Mouse (Mus musculus): Measurements from ENCODE around the gene D5Ertd579e.

Gene D5Ertd579e

DNA sequence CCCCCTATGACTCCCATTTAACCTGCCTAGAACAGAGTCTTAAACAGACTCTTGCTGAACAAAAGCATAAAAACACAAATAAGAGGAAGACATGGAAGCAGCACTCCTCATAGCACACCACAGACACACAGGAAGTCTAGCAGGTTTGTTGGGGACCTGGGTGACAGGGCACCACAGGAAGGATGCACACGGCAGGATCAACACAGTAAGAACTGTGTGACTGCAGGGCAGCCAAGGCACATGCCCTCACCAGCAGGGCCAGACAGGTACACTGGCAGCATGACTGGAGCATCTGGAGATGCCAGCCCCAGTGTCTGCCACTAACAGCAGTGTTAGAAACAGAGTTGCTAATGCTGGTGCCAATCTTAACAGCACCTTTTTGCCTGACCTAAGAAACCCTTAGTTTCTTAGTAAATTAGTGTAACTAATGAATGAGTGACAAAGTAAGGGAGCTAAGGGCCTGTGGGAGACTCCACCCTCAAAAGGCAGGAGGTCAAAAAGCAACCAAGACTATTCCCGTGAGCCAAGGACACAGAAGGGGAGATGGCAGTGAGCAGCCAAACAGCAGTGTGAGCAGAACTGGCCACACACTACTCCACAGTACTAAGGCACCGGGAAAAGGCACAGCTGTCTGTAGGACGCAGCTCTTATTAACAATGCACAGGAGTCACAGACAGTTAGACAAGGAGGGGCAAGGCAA is 125.1 kb downstream of the D5Ertd579e start:
- DNase-seq (ENCODE audit: low spot score in 2 of 2): no peak

DNA sequence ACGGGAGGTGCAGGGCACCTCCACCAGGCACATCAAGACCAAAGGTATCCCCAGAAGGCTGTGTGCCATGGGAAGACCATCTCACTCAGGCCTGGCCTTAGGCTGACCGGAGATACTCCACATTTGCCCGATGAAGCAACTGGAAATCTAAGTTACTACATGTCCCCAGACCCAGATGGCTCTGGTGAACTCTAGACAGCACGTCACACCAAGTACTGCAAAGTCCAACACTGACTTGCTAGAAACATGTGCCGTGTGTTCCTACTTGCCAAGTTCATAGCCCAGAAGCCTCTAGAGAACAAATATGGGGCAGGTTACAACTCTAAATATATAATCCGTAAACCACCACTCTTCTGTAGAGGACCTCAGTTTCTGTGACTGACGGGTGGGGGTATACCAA is 125.7 kb downstream of the D5Ertd579e start:
- DNase-seq (ENCODE audit: low spot score in 2 of 2): no peak

DNA sequence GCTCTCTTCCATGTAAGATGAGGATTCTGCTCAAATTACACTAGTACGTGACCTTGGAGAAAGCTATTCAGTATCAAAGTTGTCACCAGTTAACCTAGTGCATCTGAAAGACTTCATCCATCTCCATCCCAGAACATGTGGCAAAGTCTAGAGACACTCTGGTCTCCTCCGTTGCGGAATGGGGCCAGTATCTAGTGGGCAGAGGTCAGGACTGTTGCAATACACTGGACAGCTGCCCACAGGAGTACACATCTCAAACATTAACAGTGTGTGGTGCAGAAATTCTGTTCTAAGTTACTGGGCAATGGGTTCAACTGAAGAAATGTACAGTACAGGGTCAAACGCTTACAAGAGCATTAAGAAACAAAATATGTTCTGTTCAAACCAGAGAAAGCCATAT is 127.7 kb downstream of the D5Ertd579e start:
- DNase-seq (ENCODE audit: low spot score in 2 of 2): no peak

DNA sequence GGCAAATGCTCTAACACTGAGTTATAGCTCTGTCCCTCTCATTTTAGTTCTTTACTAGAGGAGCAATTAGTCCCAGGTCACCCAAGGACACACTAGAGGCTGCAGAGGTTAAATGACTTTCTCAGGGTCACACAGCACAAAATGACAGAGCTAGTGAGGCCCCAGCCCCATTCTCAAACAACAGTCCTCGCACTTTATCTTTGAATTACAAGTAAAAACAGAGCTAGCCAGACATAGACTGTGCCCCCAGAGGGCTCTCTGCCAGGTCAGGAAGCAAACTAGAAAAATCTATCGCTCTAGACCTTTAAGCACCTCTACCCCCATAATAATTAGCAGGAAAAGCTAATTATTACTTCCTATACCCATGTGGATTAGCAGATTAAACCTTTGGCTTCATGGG is 128.2 kb downstream of the D5Ertd579e start:
- no peak for DNase-seq (ENCODE audit: low spot score in 2 of 2)

DNA sequence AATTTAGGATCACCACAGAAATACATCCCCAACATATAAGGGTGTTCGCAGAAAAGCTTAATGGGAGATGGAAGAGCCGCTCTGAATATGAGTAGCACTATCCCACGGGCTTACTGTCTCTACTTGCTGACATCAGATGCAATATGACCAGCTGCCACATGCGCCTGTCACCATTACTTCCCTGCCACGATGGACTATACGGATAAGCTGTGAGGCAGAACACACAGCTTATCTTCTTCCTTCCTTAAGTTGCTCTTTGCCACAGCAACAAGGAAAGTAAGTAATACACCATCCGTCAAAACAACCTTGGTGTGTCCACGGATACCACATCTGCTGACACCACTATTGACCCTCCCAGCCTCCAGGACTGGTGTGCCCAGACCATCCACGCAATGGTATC is 131.3 kb downstream of the D5Ertd579e start:
- DNase-seq (ENCODE audit: low spot score in 2 of 2): no peak

DNA sequence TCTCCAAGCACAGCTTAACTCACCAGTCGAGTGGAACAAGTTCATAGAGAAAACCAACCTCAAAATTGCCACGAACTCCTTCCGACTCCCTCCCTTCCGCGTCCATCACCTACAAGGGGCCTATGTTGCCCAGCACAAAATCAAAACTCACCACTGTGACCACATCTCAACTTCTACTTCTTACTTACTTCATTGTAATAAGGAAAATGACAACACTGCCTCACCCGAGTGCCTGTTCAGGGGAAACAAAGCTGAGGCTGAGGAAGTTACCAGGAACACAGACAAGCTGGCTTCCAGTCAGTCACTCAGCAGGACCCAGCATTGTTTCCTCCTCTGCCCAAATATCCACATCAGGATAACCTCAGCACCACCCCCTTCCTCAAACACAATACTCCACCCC is 132.1 kb downstream of the D5Ertd579e start:
- no peak for DNase-seq (ENCODE audit: low spot score in 2 of 2)

DNA sequence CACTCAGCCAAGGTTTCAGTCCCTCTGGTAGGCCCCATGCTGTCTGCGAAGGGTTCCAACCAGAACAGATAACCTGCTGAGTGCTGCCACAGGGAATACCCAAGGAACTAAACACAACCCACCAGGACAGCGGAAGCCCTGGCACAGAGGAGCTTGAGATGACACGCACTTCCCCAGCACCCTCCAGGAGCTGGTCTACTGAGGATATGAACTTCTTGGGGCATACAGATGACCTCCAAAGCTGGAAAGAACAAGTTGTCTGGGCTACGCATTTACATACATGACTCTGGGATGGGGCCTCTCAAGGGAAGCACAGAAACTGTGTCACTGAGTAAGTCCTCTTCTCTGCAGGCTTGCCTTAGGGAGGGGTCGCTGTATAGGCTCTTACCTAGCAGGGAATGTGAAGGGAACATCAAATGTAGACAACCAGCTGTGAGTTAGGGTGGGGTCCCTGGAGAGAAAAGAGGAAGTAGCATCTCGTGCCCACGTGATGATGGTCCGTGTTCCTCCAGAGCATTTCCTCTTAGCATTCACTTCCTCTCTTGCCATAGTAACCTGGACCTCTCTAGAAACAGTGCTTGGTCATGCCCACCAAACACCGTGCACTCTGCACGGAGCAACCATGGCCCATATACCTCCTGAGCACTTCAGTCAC is 132.9 kb downstream of the D5Ertd579e start:
- no peak for DNase-seq (ENCODE audit: low spot score in 2 of 2)

DNA sequence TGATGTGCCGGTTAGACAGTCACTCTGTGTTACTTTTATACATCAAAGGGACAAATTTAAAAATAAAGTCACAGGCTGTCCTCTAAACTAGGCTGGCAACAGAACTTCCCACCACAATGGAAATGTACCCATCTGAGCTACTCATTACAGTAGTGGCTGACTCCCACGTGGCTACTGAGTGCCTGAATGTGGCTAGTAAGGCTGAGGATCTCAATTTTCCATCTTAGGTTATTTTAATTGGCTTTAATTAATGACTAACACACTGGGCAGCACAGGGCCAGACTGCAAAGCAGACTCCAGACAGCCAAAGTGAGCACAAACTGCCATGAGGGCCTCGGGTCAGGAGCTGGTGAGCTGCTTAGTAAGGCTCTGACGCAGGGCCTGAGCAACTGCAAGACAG is 134.3 kb downstream of the D5Ertd579e start:
- peak; percentile 26 to 57 for DNase-seq (ENCODE audit: low spot score in 2 of 2)

DNA sequence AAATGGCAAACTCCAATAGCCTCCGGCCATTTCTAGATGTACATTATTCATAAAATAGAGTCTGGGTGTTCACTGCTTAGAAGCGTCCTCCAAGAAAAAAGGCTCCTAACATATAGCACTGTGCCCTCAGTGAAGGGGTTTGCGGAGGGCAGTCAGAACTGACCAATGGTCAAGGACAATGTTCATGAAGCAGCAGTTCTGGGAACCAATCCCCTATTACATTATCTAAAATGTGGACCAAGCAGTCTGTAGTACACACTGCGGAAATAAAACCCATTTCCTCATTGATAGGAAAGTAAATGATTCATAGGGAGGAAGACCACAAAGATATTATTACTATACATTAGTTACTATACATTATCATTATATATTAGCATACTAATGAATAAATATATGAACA is 135.3 kb downstream of the D5Ertd579e start:
- no peak for DNase-seq (ENCODE audit: low spot score in 2 of 2)

DNA sequence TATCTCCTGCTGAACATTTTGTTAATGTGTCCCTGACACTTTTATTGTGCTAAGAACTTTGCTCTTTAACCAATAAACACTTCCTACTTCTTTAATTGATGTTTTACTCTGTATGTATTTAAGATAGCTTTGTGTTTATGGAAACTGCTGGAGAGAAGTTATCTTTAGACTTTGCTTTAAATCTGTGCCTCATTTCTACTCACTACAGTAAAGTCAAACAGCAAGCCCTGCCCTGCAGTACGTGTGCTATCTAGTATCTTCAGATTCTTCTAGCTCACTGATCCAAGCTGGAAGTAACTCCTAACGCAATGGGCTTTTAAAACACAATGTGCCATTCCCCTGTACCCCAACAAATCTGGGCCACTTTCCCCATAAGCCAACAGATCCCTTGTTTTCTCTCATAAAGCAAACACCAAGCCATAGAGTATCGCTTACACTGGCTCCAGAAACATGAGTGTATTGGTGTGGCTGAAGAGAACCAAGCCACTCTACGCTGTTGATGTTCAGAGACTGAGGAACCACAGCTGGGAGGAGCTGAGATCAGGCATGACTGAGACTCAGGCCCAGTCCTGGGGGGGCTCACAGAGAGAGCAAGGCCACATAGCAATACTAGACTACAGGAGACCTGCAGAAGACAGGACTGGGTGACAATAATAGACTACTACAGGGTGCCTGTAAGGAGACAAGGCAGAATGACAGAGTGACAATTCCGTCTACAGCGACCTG is 136.2 kb downstream of the D5Ertd579e start:
- DNase-seq (ENCODE audit: low spot score in 2 of 2): no peak

DNA sequence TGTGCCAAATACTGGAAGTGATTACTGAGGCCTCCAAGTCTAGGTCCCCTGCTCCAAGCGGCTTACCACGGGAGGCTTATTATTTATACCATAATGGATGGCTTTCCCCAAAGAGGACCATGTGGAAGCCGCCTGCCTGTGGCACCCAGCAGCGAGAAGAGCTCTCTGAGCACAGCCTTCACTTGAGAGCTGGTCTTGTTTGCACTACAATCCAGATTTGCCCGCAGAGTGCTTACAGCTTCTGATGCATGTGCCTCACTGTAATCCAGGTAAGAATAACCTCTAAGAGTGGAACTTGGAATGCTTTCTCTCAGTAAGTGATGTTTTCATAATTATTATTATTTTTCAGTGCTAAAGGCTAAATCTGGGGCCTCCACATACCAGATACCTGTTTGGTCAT is 136.7 kb downstream of the D5Ertd579e start:
- no peak for DNase-seq (ENCODE audit: low spot score in 2 of 2)

DNA sequence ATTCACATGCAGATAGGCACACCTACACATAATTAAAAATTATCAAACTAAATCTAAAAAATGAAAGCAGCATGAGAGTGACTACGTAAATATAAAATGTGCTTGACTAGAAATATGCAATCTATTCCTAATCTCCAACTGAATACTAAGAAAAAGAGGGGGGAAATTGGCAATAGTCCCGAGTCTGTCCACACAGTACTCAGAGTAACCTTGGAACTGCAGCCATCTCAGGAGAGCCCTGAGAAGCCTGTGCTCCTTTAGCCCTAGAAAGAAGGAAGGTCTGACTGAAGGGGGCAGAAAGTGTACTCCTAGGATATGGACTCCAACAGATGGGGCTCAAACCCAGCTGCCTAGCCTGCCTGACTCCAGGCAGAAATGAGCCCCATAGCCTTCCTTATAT is 137.3 kb downstream of the D5Ertd579e start:
- no peak for DNase-seq (ENCODE audit: low spot score in 2 of 2)

DNA sequence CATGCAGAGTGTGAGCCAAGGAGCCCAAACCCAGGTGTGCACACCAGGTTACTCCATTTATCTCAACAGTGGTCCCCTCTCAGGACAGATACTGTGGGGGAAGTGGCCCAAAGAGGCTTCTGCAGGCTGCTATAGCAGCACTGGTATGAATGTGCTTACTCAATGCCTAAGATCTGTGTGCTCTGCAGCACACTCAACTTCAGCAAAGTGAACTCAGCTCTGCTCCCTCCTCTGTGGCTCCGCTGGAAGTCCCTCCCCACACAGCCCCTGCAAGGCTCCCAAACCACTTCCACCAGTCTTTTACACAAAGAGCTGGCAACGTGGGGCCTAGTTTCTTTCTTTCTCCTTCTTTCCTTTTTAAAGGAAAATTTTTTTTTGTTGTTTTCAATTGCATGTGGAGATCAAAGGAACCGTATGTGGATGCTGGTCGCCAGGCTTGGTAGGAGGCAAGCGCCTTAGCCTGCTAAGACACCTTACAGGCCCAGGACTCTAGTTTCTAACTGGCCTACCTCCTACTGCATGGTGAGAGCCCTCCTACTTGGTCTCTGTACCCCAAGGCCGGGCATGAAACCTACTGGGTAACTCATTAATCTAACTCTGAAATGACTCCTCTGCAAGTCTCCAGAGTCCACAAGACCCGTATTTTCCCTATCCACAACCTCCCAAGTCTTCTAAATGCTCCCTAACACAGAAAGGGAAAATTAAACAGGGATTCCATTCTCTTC is 138.1 kb downstream of the D5Ertd579e start:
- DNase-seq (ENCODE audit: low spot score in 2 of 2): no peak

DNA sequence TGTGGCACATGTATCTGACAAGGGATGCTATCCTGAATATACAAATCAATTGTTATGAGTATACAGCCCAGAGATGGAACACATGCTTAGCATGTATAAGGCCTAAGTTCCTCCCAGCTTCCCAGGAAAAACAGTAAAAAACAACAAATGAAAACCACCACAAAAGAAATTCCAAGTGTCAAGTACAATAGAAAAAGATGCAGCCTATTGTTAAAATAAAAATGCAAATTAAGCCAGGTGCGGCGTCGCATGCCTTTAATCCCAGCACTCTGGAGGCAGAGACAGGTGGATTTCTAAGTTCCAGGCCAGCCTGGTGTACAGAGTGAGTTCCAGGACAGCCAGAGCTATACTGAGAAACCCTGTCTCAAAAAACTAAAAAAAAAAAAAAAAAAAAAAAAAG is 138.9 kb downstream of the D5Ertd579e start:
- no peak for DNase-seq (ENCODE audit: low spot score in 2 of 2)

DNA sequence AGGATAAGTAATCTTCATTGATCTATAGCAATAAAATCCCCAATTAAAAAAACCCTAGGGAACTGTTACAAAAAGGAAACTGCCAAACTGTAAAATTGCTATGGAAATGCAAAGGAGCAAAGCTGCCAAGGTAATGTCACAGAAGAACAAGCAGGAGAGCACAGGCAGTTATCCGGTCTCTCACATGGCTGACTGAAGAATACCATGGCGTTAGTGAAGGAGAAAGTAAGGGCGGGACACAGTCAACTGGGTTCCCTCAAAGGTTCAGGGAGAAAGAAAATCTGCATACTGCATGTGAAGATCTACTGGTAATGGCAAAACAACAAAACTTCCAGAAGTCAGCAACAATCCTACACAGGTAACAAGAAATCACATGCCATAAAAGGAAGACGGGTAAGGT is 139.5 kb downstream of the D5Ertd579e start:
- no peak for DNase-seq (ENCODE audit: low spot score in 2 of 2)

DNA sequence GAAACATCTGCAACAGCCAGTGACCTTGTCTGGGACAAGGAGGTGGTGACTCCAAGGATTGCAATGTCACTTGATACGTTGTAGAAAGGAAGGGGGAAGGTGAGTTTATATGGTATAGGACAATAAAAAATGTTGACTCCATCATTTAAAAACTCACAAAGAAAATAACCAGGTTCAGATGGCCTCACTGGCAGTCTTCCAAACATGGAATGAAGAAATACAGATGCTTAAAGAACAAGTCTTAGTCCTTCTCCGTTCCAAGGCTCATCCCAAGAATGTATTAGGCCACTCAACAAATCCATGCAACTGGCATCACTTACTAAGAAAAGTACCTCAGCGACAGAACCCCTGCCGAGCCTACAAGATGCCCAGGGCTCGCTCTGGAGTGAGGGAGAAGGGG is 141.3 kb downstream of the D5Ertd579e start:
- DNase-seq (ENCODE audit: low spot score in 2 of 2): no peak

DNA sequence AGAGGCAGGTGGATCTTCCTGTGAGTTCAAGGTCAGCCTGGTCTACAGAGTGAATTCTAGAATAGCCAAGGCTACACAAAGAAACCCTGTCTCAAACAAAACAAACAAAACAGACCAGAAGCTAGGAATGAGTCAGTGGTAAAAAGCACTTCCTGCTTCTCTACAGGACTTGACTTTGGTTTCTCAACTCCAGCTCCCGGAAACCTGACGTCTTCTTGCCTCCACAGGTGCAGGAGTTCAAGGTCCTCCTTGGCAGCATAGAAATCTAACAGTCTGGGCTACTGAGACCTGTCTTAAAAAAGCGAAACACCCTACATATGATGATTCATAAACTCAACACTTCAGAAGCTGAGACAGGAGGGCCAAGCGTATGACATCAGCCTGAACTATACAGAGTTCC is 141.9 kb downstream of the D5Ertd579e start:
- DNase-seq (ENCODE audit: low spot score in 2 of 2): no peak

DNA sequence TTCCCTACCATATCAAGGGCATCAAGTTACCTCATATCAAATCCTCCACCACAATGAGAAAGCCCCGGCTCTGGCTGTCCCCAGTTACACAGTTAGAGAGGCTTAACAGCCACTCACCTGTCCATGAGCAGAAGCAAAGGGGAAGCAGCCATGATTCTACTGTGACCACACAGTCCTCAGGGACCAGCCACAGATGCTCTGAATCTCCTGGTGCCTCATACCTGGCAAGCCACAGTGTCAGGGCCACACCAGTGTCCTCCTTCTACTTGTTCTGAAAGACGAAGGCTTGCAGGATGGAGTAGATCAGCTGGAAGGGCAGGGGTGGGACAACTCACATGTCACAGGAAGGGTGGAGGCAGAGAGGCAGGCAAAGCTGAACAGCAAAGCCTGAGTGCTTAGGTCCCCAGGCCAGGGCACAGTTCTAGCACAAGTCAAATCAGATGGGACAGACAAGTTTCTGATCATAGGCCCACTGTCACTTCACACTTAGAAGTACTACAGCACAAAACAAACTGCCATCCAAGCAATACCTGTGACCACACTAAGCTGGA is 142.7 kb downstream of the D5Ertd579e start:
- no peak for DNase-seq (ENCODE audit: low spot score in 2 of 2)

DNA sequence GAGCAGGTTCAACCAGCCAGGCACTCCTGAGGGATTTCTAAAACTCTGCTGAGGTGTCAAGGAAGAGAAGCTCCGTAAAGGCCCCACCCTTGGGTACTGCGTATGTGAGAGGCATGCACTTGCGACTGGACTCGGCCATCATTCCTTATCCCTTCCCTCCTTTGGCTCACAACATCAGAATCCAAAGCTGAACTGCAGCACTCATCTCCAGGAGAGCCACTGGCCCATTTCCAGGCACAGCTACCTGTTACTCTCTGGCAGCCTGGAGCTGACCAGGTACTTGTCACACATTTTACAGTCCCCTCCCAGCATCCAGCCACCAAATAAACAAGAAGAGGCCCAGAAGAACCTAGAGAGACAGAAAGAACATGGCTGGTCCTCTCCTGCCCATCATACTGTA is 143.4 kb downstream of the D5Ertd579e start:
- no peak for DNase-seq (ENCODE audit: low spot score in 2 of 2)
